Mouse (Mus musculus): ENCODE results near the gene Rnf227.

- TF ChIP-seq CTCF (IDR thresholded peaks at IDR 0.05; ENCODE audit: low read depth, low read length) (no peak), POLR2A (IDR thresholded peaks at IDR 0.05; ENCODE audit: borderline replicate concordance, low read depth, low read length) (no peak)
Measured at GRCm38 (mm10) chr11:69372056-69372779, 32.0 kb downstream of the Rnf227 start.
